Mouse (Mus musculus): ENCODE measurements around the gene Cnksr3. TPM values are rescaled to one million over a fixed set of nuclear protein-coding genes. Genes with fewer than 3 reads are reported as not detected.

Cnksr3 gene
- total RNA-seq, 2 experiments from 2014 or later: 7.1 to 9.3 TPM

DNA sequence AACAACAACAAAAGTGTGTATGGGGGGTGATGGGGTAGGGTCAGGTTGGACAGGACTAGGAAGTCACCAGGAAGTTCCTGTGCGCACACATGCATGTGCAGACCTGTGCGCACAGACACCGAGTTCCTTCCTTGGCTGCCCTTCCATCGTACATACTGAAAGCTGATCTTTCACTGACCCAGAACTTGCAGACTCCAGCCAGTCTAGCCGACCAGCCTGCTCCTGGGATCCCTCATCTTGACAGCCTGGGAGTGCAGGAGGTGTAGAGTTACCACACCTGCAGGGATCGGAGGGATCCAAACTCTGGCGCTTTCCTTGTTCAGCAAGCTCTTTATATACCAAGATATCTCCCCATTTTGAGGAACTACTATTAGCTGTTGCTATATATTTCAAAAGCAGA lies 94.3 kb downstream of the Cnksr3 start:
- no peak for ATAC-seq (replicated peaks; ENCODE audit: low FRiP score, low TSS enrichment, poor library complexity, severe bottlenecking)

GRCm38 (mm10) chr10:7114796-7115195 lies 97.2 kb downstream of the Cnksr3 start:
- no peak for ATAC-seq (replicated peaks; ENCODE audit: low FRiP score, low TSS enrichment, poor library complexity, severe bottlenecking)

- no peak for ATAC-seq (replicated peaks; ENCODE audit: low FRiP score, low TSS enrichment, poor library complexity, severe bottlenecking)
Observed at GRCm38 (mm10) chr10:7113747-7114146, 98.3 kb downstream of the Cnksr3 start.

GRCm38 (mm10) chr10:7113144-7113543 lies 98.9 kb downstream of the Cnksr3 start:
- no peak for ATAC-seq (replicated peaks; ENCODE audit: low FRiP score, low TSS enrichment, poor library complexity, severe bottlenecking)

DNA sequence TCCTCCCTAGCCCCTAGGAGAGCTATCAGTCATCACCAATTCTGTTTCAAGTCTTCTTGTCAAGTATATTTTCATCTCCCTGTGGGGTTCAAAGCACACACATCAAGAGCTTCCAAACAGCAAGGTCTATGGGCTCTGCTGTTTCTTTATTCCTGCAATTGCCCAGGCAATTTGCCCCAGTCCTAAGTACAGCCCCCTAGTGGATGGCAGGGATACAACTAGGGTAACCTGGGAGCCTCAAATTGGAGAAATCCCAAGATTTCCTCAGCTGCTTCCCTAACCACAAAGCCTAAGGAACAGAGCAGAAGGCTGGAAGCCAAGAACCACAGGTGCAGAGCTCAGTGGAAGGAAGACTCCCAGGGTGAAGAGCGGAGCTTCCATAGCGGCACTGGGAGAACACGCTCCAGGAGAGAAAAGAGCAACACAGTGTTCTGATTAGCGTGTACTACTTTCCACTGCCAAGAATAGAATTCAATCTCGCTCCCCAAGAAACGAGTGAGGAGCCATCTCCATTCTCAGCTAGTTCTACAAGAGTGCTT lies 100.5 kb downstream of the Cnksr3 start:
- no peak for ATAC-seq (replicated peaks; ENCODE audit: low FRiP score, low TSS enrichment, poor library complexity, severe bottlenecking)

DNA sequence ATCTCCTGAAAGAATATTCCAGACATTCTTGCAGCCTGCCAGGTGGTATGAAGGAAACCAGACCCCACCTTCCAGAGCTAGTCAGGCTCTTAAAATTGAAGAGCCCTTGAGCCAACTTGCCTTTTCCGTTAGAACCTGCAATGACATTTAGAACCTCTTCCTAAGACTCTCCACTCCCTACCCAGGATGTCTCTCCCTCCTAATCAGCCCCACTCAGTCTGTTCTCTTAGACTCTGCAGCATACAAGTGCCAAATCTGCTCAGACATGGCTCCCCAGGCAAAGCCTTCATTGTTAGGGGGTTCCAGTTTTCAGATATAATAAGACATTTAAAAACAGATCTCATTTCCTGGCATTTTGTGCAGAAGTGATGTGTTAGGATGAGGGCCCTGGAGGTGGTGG lies 108.2 kb downstream of the Cnksr3 start:
- ATAC-seq (replicated peaks; ENCODE audit: low FRiP score, low TSS enrichment, poor library complexity, severe bottlenecking): no peak

GRCm38 (mm10) chr10:7077971-7078370 lies 134.1 kb downstream of the Cnksr3 start:
- ATAC-seq (replicated peaks; ENCODE audit: low FRiP score, low TSS enrichment, poor library complexity, severe bottlenecking): no peak

DNA sequence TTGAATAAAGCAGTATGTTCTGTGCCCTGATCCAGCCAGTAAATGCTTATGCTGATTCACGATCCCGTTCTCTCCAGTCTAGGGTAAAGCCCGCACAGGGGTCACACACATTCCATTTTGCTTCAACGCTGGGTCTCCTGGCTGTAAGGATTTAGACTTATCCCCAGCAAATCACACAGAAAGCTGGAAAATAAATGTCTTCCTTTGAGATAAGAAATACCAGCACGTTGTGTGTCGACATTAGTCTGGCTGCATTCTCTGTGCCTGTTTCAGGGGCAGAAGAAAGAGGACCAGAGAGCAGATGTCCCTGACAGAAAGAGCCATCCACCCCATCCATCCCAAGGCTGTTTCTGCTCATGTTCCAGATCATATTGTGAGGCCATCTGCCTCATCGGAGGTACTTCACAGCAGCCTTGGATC lies 134.6 kb downstream of the Cnksr3 start:
- ATAC-seq (replicated peaks; ENCODE audit: low FRiP score, low TSS enrichment, poor library complexity, severe bottlenecking): no peak

GRCm38 (mm10) chr10:7076662-7077211 lies 135.3 kb downstream of the Cnksr3 start:
- ATAC-seq (replicated peaks; ENCODE audit: low FRiP score, low TSS enrichment, poor library complexity, severe bottlenecking): no peak

- peak; percentile 77 for ATAC-seq (replicated peaks; ENCODE audit: low FRiP score, low TSS enrichment, poor library complexity, severe bottlenecking)
Observed at GRCm38 (mm10) chr10:7076201-7076600, 135.8 kb downstream of the Cnksr3 start.

- no peak for ATAC-seq (replicated peaks; ENCODE audit: low FRiP score, low TSS enrichment, poor library complexity, severe bottlenecking)
Observed at GRCm38 (mm10) chr10:7075661-7076060, 136.4 kb downstream of the Cnksr3 start.

- no peak for ATAC-seq (replicated peaks; ENCODE audit: low FRiP score, low TSS enrichment, poor library complexity, severe bottlenecking)
Observed at GRCm38 (mm10) chr10:7074231-7074630, 137.8 kb downstream of the Cnksr3 start.

- ATAC-seq (replicated peaks; ENCODE audit: low FRiP score, low TSS enrichment, poor library complexity, severe bottlenecking): no peak
Observed at GRCm38 (mm10) chr10:7070924-7071323, 141.1 kb downstream of the Cnksr3 start.

- no peak for ATAC-seq (replicated peaks; ENCODE audit: low FRiP score, low TSS enrichment, poor library complexity, severe bottlenecking)
Observed at GRCm38 (mm10) chr10:7070100-7070835, 141.8 kb downstream of the Cnksr3 start.

- no peak for ATAC-seq (replicated peaks; ENCODE audit: low FRiP score, low TSS enrichment, poor library complexity, severe bottlenecking)
Observed at GRCm38 (mm10) chr10:7069090-7069489, 142.9 kb downstream of the Cnksr3 start.

Other genes with a start within 250 kb of the Cnksr3 start
- 2.5 and 9.7 TPM in 2 replicates for gene Ipcef1, start 159.8 kb downstream of the Cnksr3 start, total RNA-seq (2014; fragmentation: Nextera tagmentation)
- 1.4 and 6.4 TPM in 2 replicates for gene Ipcef1, start 159.8 kb downstream of the Cnksr3 start, total RNA-seq (2017)

All from megakaryocyte-erythroid progenitor cell, adult 5-6 weeks (primary cell).